Mouse (Mus musculus): ENCODE measurements around the gene Atf2. TPM values are rescaled to one million over a fixed set of nuclear protein-coding genes. Genes with fewer than 3 reads are reported as not detected.
"Not testable (repeated sequence)": the region's sequence is repeated elsewhere in the genome, so short reads cannot be mapped to it uniquely, and the experiment has no call there.

Gene Atf2
- polyA plus RNA-seq, 1 experiment from 2014 or later = 55.1 TPM

GRCm38 (mm10) chr2:73909116-73909515 is 16.7 kb upstream of the Atf2 start:
- Histone ChIP-seq H3K27me3 (replicated peaks) (no peaks in the 10 kb centered on the region), H3K9me3 (no peaks in the 10 kb centered on the region), H3K27ac (no peak overlapping the region), H3K4me1 (replicated peaks) (0 out of 2 replicates have a peak, but pooled peaks cover 3% of the 10 kb centered on the region), H3K4me2 (replicated peaks) (peak overlapping the region; percentile 30), H3K4me3 (replicated peaks) (no peak overlapping the region), H3K9ac (no peak overlapping the region), H3K36me3 (peaks cover 23% of the 10 kb centered on the region)
- ATAC-seq = no peak
- 84% methylated on average over 2 of the region's 2 CpGs for WGBS

GRCm38 (mm10) chr2:73904679-73905078 is 12.2 kb upstream of the Atf2 start:
- peak; percentile 52; the same call in 1 of the 2 replicates for ATAC-seq
- H3K4me2 ChIP-seq (replicated peaks); H3K9me3 ChIP-seq; H3K4me1 ChIP-seq (replicated peaks); H3K4me3 ChIP-seq (replicated peaks); H3K27me3 ChIP-seq (replicated peaks); H3K27ac ChIP-seq; H3K9ac ChIP-seq: not testable (repeated sequence)
- H3K36me3 ChIP-seq = peaks cover 23% of the 10 kb centered on the region

- Histone ChIP-seq H3K4me1 (replicated peaks) (no peaks in the 10 kb centered on the region), H3K4me2 (replicated peaks) (no peak overlapping the region), H3K27ac (no peak overlapping the region), H3K9ac (no peak overlapping the region), H3K36me3 (peaks cover 17% of the 10 kb centered on the region), H3K4me3 (replicated peaks) (no peak overlapping the region), H3K27me3 (replicated peaks) (no peaks in the 10 kb centered on the region), H3K9me3 (no peaks in the 10 kb centered on the region)
- no peak for ATAC-seq
- WGBS = 89% methylated on average over 2 of the region's 2 CpGs
Measured at GRCm38 (mm10) chr2:73903536-73903935, 11.1 kb upstream of the Atf2 start.

- H3K4me1 ChIP-seq (replicated peaks); H3K4me2 ChIP-seq (replicated peaks); H3K36me3 ChIP-seq; H3K27me3 ChIP-seq (replicated peaks); ATAC-seq; H3K27ac ChIP-seq; H3K4me3 ChIP-seq (replicated peaks); H3K9ac ChIP-seq; H3K9me3 ChIP-seq: not testable (repeated sequence)
- 92% methylated on average over 3 of the region's 3 CpGs for WGBS
Measured at GRCm38 (mm10) chr2:73902328-73902727, 9.9 kb upstream of the Atf2 start.

GRCm38 (mm10) chr2:73901169-73901568 is 8.7 kb upstream of the Atf2 start:
- Histone ChIP-seq H3K9me3 (no peaks in the 10 kb centered on the region), H3K27ac (no peak overlapping the region), H3K4me3 (replicated peaks) (no peak overlapping the region), H3K4me1 (replicated peaks) (no peaks in the 10 kb centered on the region), H3K36me3 (no peaks in the 10 kb centered on the region), H3K27me3 (replicated peaks) (no peaks in the 10 kb centered on the region), H3K4me2 (replicated peaks) (no peak overlapping the region), H3K9ac (no peak overlapping the region)
- no peak for ATAC-seq

- H3K9ac ChIP-seq = no peak overlapping the region
- ATAC-seq = no peak
- H3K36me3 ChIP-seq = no peaks in the 10 kb centered on the region
- 40% methylated on average over 1 of the region's 1 CpGs for WGBS
- no peaks in the 10 kb centered on the region for H3K27me3 ChIP-seq (replicated peaks)
- H3K4me1 ChIP-seq (replicated peaks) = no peaks in the 10 kb centered on the region
- no peak overlapping the region for H3K4me2 ChIP-seq (replicated peaks)
- H3K4me3 ChIP-seq (replicated peaks) = no peak overlapping the region
- no peak overlapping the region for H3K27ac ChIP-seq
- no peaks in the 10 kb centered on the region for H3K9me3 ChIP-seq
Measured at GRCm38 (mm10) chr2:73900364-73900763, 7.9 kb upstream of the Atf2 start.

- WGBS = 79% methylated on average over 4 of the region's 4 CpGs
- not testable (repeated sequence) for H3K27ac ChIP-seq; H3K4me3 ChIP-seq (replicated peaks); H3K4me1 ChIP-seq (replicated peaks); H3K9ac ChIP-seq; H3K4me2 ChIP-seq (replicated peaks); H3K9me3 ChIP-seq; H3K27me3 ChIP-seq (replicated peaks); H3K36me3 ChIP-seq; ATAC-seq
Measured at GRCm38 (mm10) chr2:73896919-73897318, 4.5 kb upstream of the Atf2 start.

GRCm38 (mm10) chr2:73893473-73894270 is 1.2 kb upstream of the Atf2 start:
- Histone ChIP-seq H3K4me2 (replicated peaks) (peak overlapping the region; percentile 64), H3K27ac (no peak overlapping the region), H3K4me1 (replicated peaks) (no peaks in the 10 kb centered on the region), H3K9me3 (no peaks in the 10 kb centered on the region), H3K4me3 (replicated peaks) (peak overlapping the region; percentile 95), H3K36me3 (no peaks in the 10 kb centered on the region), H3K9ac (peak overlapping the region; percentile 42), H3K27me3 (replicated peaks) (no peaks in the 10 kb centered on the region)
- 61% methylated on average over 22 of the region's 22 CpGs for WGBS
- no peak for ATAC-seq

- Histone ChIP-seq H3K9me3 (no peaks in the 10 kb centered on the region), H3K27ac (peak overlapping the region; percentile 86), H3K4me2 (replicated peaks) (peak overlapping the region; percentile 78), H3K4me3 (replicated peaks) (peak overlapping the region; percentile 95), H3K36me3 (no peaks in the 10 kb centered on the region), H3K4me1 (replicated peaks) (no peaks in the 10 kb centered on the region), H3K9ac (peak overlapping the region; percentile 84), H3K27me3 (replicated peaks) (no peaks in the 10 kb centered on the region)
- peak; percentile 60 for ATAC-seq
- under 1% methylated on average over 54 of the region's 54 CpGs for WGBS
Measured at GRCm38 (mm10) chr2:73891701-73892463, 557 bp downstream of the Atf2 start.

- Histone ChIP-seq H3K9me3 (no peaks in the 10 kb centered on the region), H3K27me3 (replicated peaks) (no peaks in the 10 kb centered on the region), H3K9ac (no peak overlapping the region), H3K4me3 (replicated peaks) (no peak overlapping the region), H3K27ac (no peak overlapping the region), H3K36me3 (no peaks in the 10 kb centered on the region), H3K4me2 (replicated peaks) (no peak overlapping the region), H3K4me1 (replicated peaks) (no peaks in the 10 kb centered on the region)
- ATAC-seq = no peak
- WGBS = 80% methylated on average over 2 of the region's 2 CpGs
Measured at GRCm38 (mm10) chr2:73885997-73886396, 6.4 kb downstream of the Atf2 start.

GRCm38 (mm10) chr2:73877891-73878290 is 14.5 kb downstream of the Atf2 start:
- ATAC-seq = no peak
- no peaks in the 10 kb centered on the region for H3K4me1 ChIP-seq (replicated peaks)
- H3K27ac ChIP-seq = no peak overlapping the region
- H3K36me3 ChIP-seq = no peaks in the 10 kb centered on the region
- H3K4me3 ChIP-seq (replicated peaks) = no peak overlapping the region
- no peak overlapping the region for H3K9ac ChIP-seq
- H3K27me3 ChIP-seq (replicated peaks) = no peaks in the 10 kb centered on the region
- no peaks in the 10 kb centered on the region for H3K9me3 ChIP-seq
- H3K4me2 ChIP-seq (replicated peaks) = no peak overlapping the region
- 88% methylated on average over 2 of the region's 2 CpGs for WGBS

GRCm38 (mm10) chr2:73867764-73868487 is 24.5 kb downstream of the Atf2 start:
- H3K36me3 ChIP-seq = no peaks in the 10 kb centered on the region
- H3K27ac ChIP-seq = no peak overlapping the region
- no peak overlapping the region for H3K4me2 ChIP-seq (replicated peaks)
- no peak overlapping the region for H3K4me3 ChIP-seq (replicated peaks)
- no peaks in the 10 kb centered on the region for H3K27me3 ChIP-seq (replicated peaks)
- no peak for ATAC-seq
- H3K9ac ChIP-seq = no peak overlapping the region
- H3K4me1 ChIP-seq (replicated peaks) = no peaks in the 10 kb centered on the region
- 81% methylated on average over 16 of the region's 16 CpGs for WGBS
- H3K9me3 ChIP-seq = no peaks in the 10 kb centered on the region
